Comparison of ENCODE assay signal across 9 mouse cellular contexts in the genomic region with DNA sequence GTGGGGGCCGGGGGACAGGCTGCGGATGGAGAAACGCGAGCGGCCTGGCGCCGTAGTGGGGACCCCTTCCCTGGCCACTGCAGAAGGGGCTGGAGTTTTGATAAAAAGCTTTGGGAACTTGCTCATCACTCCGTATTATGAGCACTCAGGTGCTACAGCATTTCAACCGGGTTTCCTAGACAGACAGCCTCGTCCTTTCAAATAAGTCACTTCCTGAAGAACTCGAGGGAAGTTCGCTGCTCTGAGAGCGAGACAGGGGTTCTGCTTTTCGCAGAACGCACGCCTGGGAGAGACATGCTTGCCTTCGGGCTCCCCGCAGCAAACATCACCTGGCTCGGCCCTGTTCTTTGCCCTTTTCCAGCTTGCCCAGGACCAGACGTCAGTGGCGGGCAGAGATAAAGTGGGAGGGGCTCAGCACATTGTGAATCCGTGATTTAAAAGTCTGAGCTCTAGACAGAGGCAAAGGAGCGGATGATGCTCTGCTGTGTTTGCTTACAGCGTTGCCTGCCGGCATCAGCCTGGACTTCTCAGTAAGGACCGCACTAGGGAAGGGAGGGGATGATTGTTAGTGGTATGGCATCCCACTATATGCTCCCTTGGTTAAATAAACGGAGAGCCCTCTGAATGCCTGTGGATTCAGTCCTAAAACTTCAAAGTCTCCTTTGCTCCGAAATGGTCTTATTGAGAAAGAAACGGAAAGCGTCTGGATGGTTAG. TPM values are rescaled to one million over a fixed set of nuclear protein-coding genes. Genes with fewer than 3 reads are reported as not detected.
A peak's percentile ranks its signal among the peaks of the same experiment; 100 is the strongest.
DNase-seq lines count a peak whose midpoint lies in the region; ATAC-seq and TF ChIP-seq lines count a peak whose summit lies in the region.
"Had no signal": no experiment of that assay in that cellular context is flagged by ENCODE, and none has a peak within 500 bp of the region (broad histone marks: within the 10 kb centered on the region; RNA-seq: fewer than 3 reads in every experiment).

No protein-coding gene starts in this region.

- H3K9me3 ChIP-seq in heart, postnatal 0 days (replicated peaks; ENCODE audit: control insufficient read depth, low read length): no peaks in the 10 kb centered on the region
- no peaks in the 10 kb centered on the region for H3K9me3 ChIP-seq in embryonic facial prominence, embryonic 12.5 days
- no peaks in the 10 kb centered on the region for H3K9me3 ChIP-seq in kidney, embryonic 16.5 days (ENCODE audit: low read length)
- no peaks in the 10 kb centered on the region for H3K9me3 ChIP-seq in neural tube, embryonic 11.5 days (ENCODE audit: control insufficient read depth, low read length)

- 11% methylated on average over 30 of the region's 30 CpGs for WGBS in heart, postnatal 0 days
- WGBS in embryonic facial prominence, embryonic 12.5 days: 10% methylated on average over 30 of the region's 30 CpGs
- 7% methylated on average over 30 of the region's 30 CpGs for whole genome bisulfite sequencing in kidney, embryonic 16.5 days
- WGBS in neural tube, embryonic 11.5 days: 10% methylated on average over 30 of the region's 30 CpGs

- H3K4me2 ChIP-seq in heart, postnatal 0 days (ENCODE audit: low read depth, low read length): peak overlapping the region; percentile 91
- H3K4me2 ChIP-seq in embryonic facial prominence, embryonic 12.5 days (replicated peaks): peak overlapping the region; percentile 97
- peak overlapping the region; percentile 93 for H3K4me2 ChIP-seq in kidney, embryonic 16.5 days (replicated peaks; ENCODE audit: low read depth, low read length)
- peak overlapping the region; percentile 93 for H3K4me2 ChIP-seq in neural tube, embryonic 11.5 days (ENCODE audit: low read depth)

- TF ChIP-seq CTCF in heart, postnatal 0 days (IDR thresholded peaks at IDR 0.05; ENCODE audit: low read depth): no peak

- no peak overlapping the region for H3K27ac ChIP-seq in heart, postnatal 0 days (ENCODE audit: low read depth)
- no peak overlapping the region for H3K27ac ChIP-seq in embryonic facial prominence, embryonic 12.5 days
- no peak overlapping the region for H3K27ac ChIP-seq in kidney, embryonic 16.5 days (ENCODE audit: low read length)
- H3K27ac ChIP-seq in neural tube, embryonic 11.5 days (ENCODE audit: low read depth, low read length): no peak overlapping the region

- no peak for ATAC-seq in heart, postnatal 0 days (ENCODE audit: insufficient read depth, low read depth)
- no peak for ATAC-seq in embryonic facial prominence, embryonic 12.5 days (ENCODE audit: insufficient number of reproducible peaks, insufficient read depth, low FRiP score, low TSS enrichment)
- ATAC-seq in kidney, embryonic 16.5 days (ENCODE audit: low FRiP score, low TSS enrichment): peak; percentile 46
- ATAC-seq in neural tube, embryonic 11.5 days (ENCODE audit: insufficient read depth, low FRiP score, low TSS enrichment): no peak
- no peak for ATAC-seq in megakaryocyte, adult 5-6 weeks (ENCODE audit: poor library complexity, severe bottlenecking)

- DNase-seq in heart, postnatal 0 days (ENCODE audit: low spot score): no peak
- no peak for DNase-seq in heart, adult 8-10 months (ENCODE audit: low spot score)
- DNase-seq in neural tube, embryonic 11.5 days (ENCODE audit: low spot score): peak; percentile 39
- no peak for DNase-seq in spleen, postnatal 14 days (ENCODE audit: low spot score in 2 of 2)
- DNase-seq in urinary bladder, adult 2 months (ENCODE audit: low spot score): no peak

- H3K4me1 ChIP-seq in heart, postnatal 0 days (ENCODE audit: control insufficient read depth, insufficient read depth): peaks cover 5% of the 10 kb centered on the region; the same call in 1 of the 2 replicates
- H3K4me1 ChIP-seq in embryonic facial prominence, embryonic 12.5 days: peaks cover 19% of the 10 kb centered on the region
- H3K4me1 ChIP-seq in kidney, embryonic 16.5 days (ENCODE audit: insufficient read depth, low read length): peaks cover 30% of the 10 kb centered on the region
- peaks cover 5% of the 10 kb centered on the region; the same call in 1 of the 2 replicates for H3K4me1 ChIP-seq in neural tube, embryonic 11.5 days (ENCODE audit: control insufficient read depth, insufficient read depth, low read length)

- no peak overlapping the region; the same call in 1 of the 2 replicates for H3K9ac ChIP-seq in heart, postnatal 0 days (replicated peaks; ENCODE audit: low read depth, low read length)
- H3K9ac ChIP-seq in embryonic facial prominence, embryonic 12.5 days: peak overlapping the region; percentile 37
- H3K9ac ChIP-seq in kidney, embryonic 16.5 days (replicated peaks; ENCODE audit: low read length): peak overlapping the region; percentile 70
- H3K9ac ChIP-seq in neural tube, embryonic 11.5 days (ENCODE audit: low read length): peak overlapping the region; percentile 27

- no peaks in the 10 kb centered on the region for H3K36me3 ChIP-seq in heart, postnatal 0 days (replicated peaks; ENCODE audit: control insufficient read depth, insufficient read depth, low read length)
- no peaks in the 10 kb centered on the region for H3K36me3 ChIP-seq in embryonic facial prominence, embryonic 12.5 days
- H3K36me3 ChIP-seq in kidney, embryonic 16.5 days (ENCODE audit: insufficient read depth, low read length): no peaks in the 10 kb centered on the region
- no peaks in the 10 kb centered on the region for H3K36me3 ChIP-seq in neural tube, embryonic 11.5 days (ENCODE audit: control insufficient read depth, insufficient read depth, low read length)

- H3K27me3 ChIP-seq in heart, postnatal 0 days (ENCODE audit: control insufficient read depth, insufficient read depth, low read length): peaks cover 87% of the 10 kb centered on the region
- H3K27me3 ChIP-seq in embryonic facial prominence, embryonic 12.5 days: peaks cover 54% of the 10 kb centered on the region
- H3K27me3 ChIP-seq in kidney, embryonic 16.5 days (ENCODE audit: insufficient read depth, low read length): peaks cover 48% of the 10 kb centered on the region
- peaks cover 35% of the 10 kb centered on the region for H3K27me3 ChIP-seq in neural tube, embryonic 11.5 days (ENCODE audit: control insufficient read depth, insufficient read depth, low read length)

- TF ChIP-seq EP300 in heart, postnatal 0 days (IDR thresholded peaks at IDR 0.05; ENCODE audit: low read depth): no peak

- peak overlapping the region; percentile 56 for H3K4me3 ChIP-seq in heart, postnatal 0 days (ENCODE audit: low read depth, low read length)
- H3K4me3 ChIP-seq in embryonic facial prominence, embryonic 12.5 days: peak overlapping the region; percentile 44
- peak overlapping the region; percentile 58 for H3K4me3 ChIP-seq in kidney, embryonic 16.5 days (ENCODE audit: low read length)
- peak overlapping the region; percentile 44 for H3K4me3 ChIP-seq in neural tube, embryonic 11.5 days (ENCODE audit: low read depth, low read length)

RNA-seq across cellular contexts. Expression of a gene that starts 0.7 kb away (rescaled TPM):
- 0.11 TPM in 1 of 2 replicates, not detected in the other for total RNA-seq in heart, postnatal 0 days (2014; rRNA removed; ENCODE audit: low replicate concordance)
- not detected in 2 replicates for polyA plus RNA-seq in heart, postnatal 0 days (2015; fragmentation: Nextera tagmentation; extraction: Ambion mirVana)
- total RNA-seq in heart, adult 8-10 months (2022): not detected
- 6.1 and 6.7 TPM in 2 replicates for polyA plus RNA-seq in embryonic facial prominence, embryonic 12.5 days (2016; fragmentation: Nextera tagmentation; extraction: Ambion mirVana)
- 22.4 and 23.9 TPM in 2 replicates for polyA plus RNA-seq in kidney, embryonic 16.5 days (2015; fragmentation: Nextera tagmentation; extraction: Ambion mirVana)
- polyA plus RNA-seq in neural tube, embryonic 11.5 days (2014; fragmentation: Nextera tagmentation; extraction: Ambion mirVana): 0.62 and 1.4 TPM in 2 replicates
- not detected in 2 replicates for total RNA-seq in megakaryocyte, adult 5-6 weeks (2015)
- not detected in 2 replicates for total RNA-seq in megakaryocyte, adult 5-6 weeks (2017)
- polyA plus RNA-seq in urinary bladder, adult 2 months (2012; rRNA removed): 0.01 TPM in 1 of 2 replicates, not detected in the other
- polyA plus RNA-seq: cortical plate, adult 2 months had no signal

RNA-seq across cellular contexts. Expression of a gene that starts 48.7 kb away (rescaled TPM):
- 0.97 TPM in 1 of 2 replicates, not detected in the other for total RNA-seq in heart, postnatal 0 days (2014; rRNA removed; ENCODE audit: low replicate concordance)
- polyA plus RNA-seq in heart, postnatal 0 days (2015; fragmentation: Nextera tagmentation; extraction: Ambion mirVana): 0.05 and 0.10 TPM in 2 replicates
- total RNA-seq in heart, adult 8-10 months (2022): not detected
- polyA plus RNA-seq in embryonic facial prominence, embryonic 12.5 days (2016; fragmentation: Nextera tagmentation; extraction: Ambion mirVana): 1.6 and 2.0 TPM in 2 replicates
- polyA plus RNA-seq in kidney, embryonic 16.5 days (2015; fragmentation: Nextera tagmentation; extraction: Ambion mirVana): 1.00 and 1.1 TPM in 2 replicates
- 0.88 and 0.97 TPM in 2 replicates for polyA plus RNA-seq in neural tube, embryonic 11.5 days (2014; fragmentation: Nextera tagmentation; extraction: Ambion mirVana)
- not detected in 2 replicates for total RNA-seq in megakaryocyte, adult 5-6 weeks (2015)
- total RNA-seq in megakaryocyte, adult 5-6 weeks (2017): 0.07 TPM in 1 of 2 replicates, not detected in the other
- polyA plus RNA-seq in urinary bladder, adult 2 months (2012; rRNA removed): 0.03 and 0.06 TPM in 2 replicates

RNA-seq across cellular contexts. Expression of a gene that starts 52.8 kb away (rescaled TPM):
- total RNA-seq in heart, postnatal 0 days (2014; rRNA removed; ENCODE audit: low replicate concordance): 12.2 and 18.4 TPM in 2 replicates
- polyA plus RNA-seq in heart, postnatal 0 days (2015; fragmentation: Nextera tagmentation; extraction: Ambion mirVana): 15.1 and 18.1 TPM in 2 replicates
- 10 to 100 TPM; 24.7 to 29.3 (median 27.4) TPM for total RNA-seq in heart, adult 8-10 months (2022)
- 23.9 TPM in 2 replicates for polyA plus RNA-seq in embryonic facial prominence, embryonic 12.5 days (2016; fragmentation: Nextera tagmentation; extraction: Ambion mirVana)
- 17.9 and 19.8 TPM in 2 replicates for polyA plus RNA-seq in kidney, embryonic 16.5 days (2015; fragmentation: Nextera tagmentation; extraction: Ambion mirVana)
- 21.2 and 21.9 TPM in 2 replicates for polyA plus RNA-seq in neural tube, embryonic 11.5 days (2014; fragmentation: Nextera tagmentation; extraction: Ambion mirVana)
- 16.1 and 18.6 TPM in 2 replicates for total RNA-seq in megakaryocyte, adult 5-6 weeks (2015)
- total RNA-seq in megakaryocyte, adult 5-6 weeks (2017): 32.2 and 58.1 TPM in 2 replicates
- 10.4 and 14.2 TPM in 2 replicates for polyA plus RNA-seq in urinary bladder, adult 2 months (2012; rRNA removed)
